18 mouse cellular contexts compared by ENCODE assay signal in the genomic region with DNA sequence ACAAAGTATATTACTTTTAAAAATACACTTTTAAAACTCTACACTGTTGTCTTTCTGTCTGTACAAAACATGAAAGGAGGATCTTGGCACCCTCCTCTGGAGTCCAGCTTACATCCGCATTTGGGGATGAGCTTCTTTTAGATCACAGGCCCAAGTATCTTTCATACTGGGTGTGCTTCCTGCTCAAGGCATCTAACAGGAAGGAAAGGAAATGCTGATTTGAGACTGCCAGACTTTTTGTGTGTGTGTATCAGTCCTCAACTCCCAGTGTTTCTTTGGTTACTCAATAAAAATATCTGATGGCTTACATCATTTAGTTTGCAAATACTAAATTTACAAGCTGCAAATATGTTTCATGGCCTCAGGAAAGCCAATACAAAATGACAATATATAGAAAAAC. TPM values are rescaled to one million over a fixed set of nuclear protein-coding genes. Genes with fewer than 3 reads are reported as not detected.
DNase-seq lines count a peak whose midpoint lies in the region; ATAC-seq and TF ChIP-seq lines count a peak whose summit lies in the region.
"Had no signal": no experiment of that assay in that cellular context is flagged by ENCODE, and none has a peak within 500 bp of the region (broad histone marks: within the 10 kb centered on the region; RNA-seq: fewer than 3 reads in every experiment).

No protein-coding gene starts in this region.

- peaks cover 23% of the 10 kb centered on the region for H3K36me3 ChIP-seq in heart, postnatal 0 days (replicated peaks; ENCODE audit: control insufficient read depth, insufficient read depth, low read length)
- H3K36me3 ChIP-seq in heart, embryonic 12.5 days = peaks cover 22% of the 10 kb centered on the region
- H3K36me3 ChIP-seq in lung, embryonic 14.5 days (ENCODE audit: insufficient read depth) = no peaks in the 10 kb centered on the region
- H3K36me3 ChIP-seq: hindbrain, embryonic 15.5 days; lung, embryonic 15.5 days had no signal

- H3K27me3 ChIP-seq in heart, postnatal 0 days (ENCODE audit: control insufficient read depth, insufficient read depth, low read length) = no peaks in the 10 kb centered on the region
- no peaks in the 10 kb centered on the region for H3K27me3 ChIP-seq in heart, embryonic 12.5 days (replicated peaks)
- no peaks in the 10 kb centered on the region for H3K27me3 ChIP-seq in lung, embryonic 14.5 days (ENCODE audit: insufficient read depth, low read length)
- H3K27me3 ChIP-seq: embryonic facial prominence, embryonic 12.5 days; heart, embryonic 15.5 days; hindbrain, embryonic 15.5 days; lung, embryonic 15.5 days had no signal

- H3K4me1 ChIP-seq in heart, postnatal 0 days (ENCODE audit: control insufficient read depth, insufficient read depth) = no peaks in the 10 kb centered on the region
- H3K4me1 ChIP-seq in heart, embryonic 12.5 days (replicated peaks) = 0 out of 2 replicates have a peak, but pooled peaks cover 5% of the 10 kb centered on the region
- no peaks in the 10 kb centered on the region for H3K4me1 ChIP-seq in lung, embryonic 14.5 days (ENCODE audit: insufficient read depth)
- H3K4me1 ChIP-seq: heart, embryonic 15.5 days; hindbrain, embryonic 15.5 days had no signal

- peak overlapping the region; percentile 15; the same call in 1 of the 2 replicates for H3K27ac ChIP-seq in heart, postnatal 0 days (ENCODE audit: low read depth)
- H3K27ac ChIP-seq in heart, embryonic 12.5 days (ENCODE audit: poor library complexity, severe bottlenecking) = no peak overlapping the region
- H3K27ac ChIP-seq in lung, embryonic 14.5 days (ENCODE audit: low read depth) = no peak overlapping the region
- H3K27ac ChIP-seq: embryonic facial prominence, embryonic 12.5 days; heart, embryonic 15.5 days; hindbrain, embryonic 15.5 days; lung, embryonic 15.5 days had no signal

- no peak overlapping the region for H3K9ac ChIP-seq in heart, postnatal 0 days (replicated peaks; ENCODE audit: low read depth, low read length)
- H3K9ac ChIP-seq in heart, embryonic 12.5 days = no peak overlapping the region
- H3K9ac ChIP-seq in lung, embryonic 14.5 days = no peak overlapping the region
- H3K9ac ChIP-seq: embryonic facial prominence, embryonic 12.5 days; forebrain, postnatal 0 days; heart, embryonic 15.5 days; hindbrain, embryonic 15.5 days; lung, embryonic 15.5 days had no signal

- ATAC-seq in heart, postnatal 0 days (ENCODE audit: insufficient read depth, low read depth) = no peak
- ATAC-seq in heart, embryonic 12.5 days (ENCODE audit: insufficient number of reproducible peaks, low FRiP score) = no peak
- ATAC-seq in lung, embryonic 14.5 days (ENCODE audit: insufficient read depth) = no peak
- ATAC-seq: forebrain, postnatal 0 days; intestine, embryonic 16.5 days had no signal

- H3K9me3 ChIP-seq in heart, postnatal 0 days (replicated peaks; ENCODE audit: control insufficient read depth, low read length) = no peaks in the 10 kb centered on the region
- H3K9me3 ChIP-seq in heart, embryonic 12.5 days (replicated peaks) = peaks cover 5% of the 10 kb centered on the region; the same call in 1 of the 2 replicates
- H3K9me3 ChIP-seq in lung, embryonic 14.5 days (ENCODE audit: low read depth, low read length) = no peaks in the 10 kb centered on the region
- H3K9me3 ChIP-seq: embryonic facial prominence, embryonic 12.5 days; heart, embryonic 15.5 days; hindbrain, embryonic 15.5 days; lung, embryonic 15.5 days had no signal

- 35% methylated on average over 1 of the region's 1 CpGs for WGBS in heart, postnatal 0 days
- 61% methylated on average over 1 of the region's 1 CpGs for WGBS in heart, embryonic 12.5 days
- WGBS in lung, embryonic 14.5 days = 61% methylated on average over 1 of the region's 1 CpGs

- TF ChIP-seq EP300 in heart, postnatal 0 days (IDR thresholded peaks at IDR 0.05; ENCODE audit: low read depth) = no peak

- no peak overlapping the region for H3K4me2 ChIP-seq in heart, postnatal 0 days (ENCODE audit: low read depth, low read length)
- no peak overlapping the region for H3K4me2 ChIP-seq in heart, embryonic 12.5 days
- no peak overlapping the region for H3K4me2 ChIP-seq in lung, embryonic 14.5 days
- H3K4me2 ChIP-seq: embryonic facial prominence, embryonic 12.5 days; heart, embryonic 15.5 days; hindbrain, embryonic 15.5 days; lung, embryonic 15.5 days had no signal

- no peak overlapping the region for H3K4me3 ChIP-seq in heart, postnatal 0 days (ENCODE audit: low read depth, low read length)
- no peak overlapping the region for H3K4me3 ChIP-seq in heart, embryonic 12.5 days
- H3K4me3 ChIP-seq in lung, embryonic 14.5 days (ENCODE audit: low read depth, low read length) = no peak overlapping the region
- H3K4me3 ChIP-seq: embryonic facial prominence, embryonic 12.5 days; heart, embryonic 15.5 days; hindbrain, embryonic 15.5 days; lung, embryonic 15.5 days had no signal

- DNase-seq in heart, postnatal 0 days (ENCODE audit: low spot score) = peak; percentile 39
- peak; percentile 33 for DNase-seq in lung, embryonic 14.5 days
- no peak for DNase-seq in lung, postnatal 14 days
- peak; percentile 11 for DNase-seq in brain, adult 2 months (ENCODE audit: low read depth, low spot score)
- peak; percentile 38 for DNase-seq in naive thymus-derived CD4-positive, alpha-beta T cell, adult 2 months (ENCODE audit: low read depth)
- no peak for DNase-seq in right cerebral cortex, postnatal 10 days (ENCODE audit: low spot score in 2 of 2)
- DNase-seq: cerebellum, adult 11-12 months; cerebellum, postnatal 36 days; forebrain, postnatal 0 days; right cerebral cortex, adult 18-20 months; spleen, adult 18-20 months; thymus, adult 2 months had no signal

- TF ChIP-seq CTCF in heart, postnatal 0 days (IDR thresholded peaks at IDR 0.05; ENCODE audit: low read depth) = no peak
- no peak for TF ChIP-seq CTCF in lung, embryonic 14.5 days (IDR thresholded peaks at IDR 0.05; ENCODE audit: low read depth)

RNA-seq across cellular contexts. Expression of a gene that starts 42.3 kb away (rescaled TPM):
- 512 and 650 TPM in 2 replicates for total RNA-seq in heart, postnatal 0 days (2014; rRNA removed; ENCODE audit: low replicate concordance)
- 336 and 367 TPM in 2 replicates for polyA plus RNA-seq in heart, postnatal 0 days (2015; fragmentation: Nextera tagmentation; extraction: Ambion mirVana)
- polyA plus RNA-seq in heart, embryonic 12.5 days (2016; fragmentation: Nextera tagmentation; extraction: Ambion mirVana) = 218 and 224 TPM in 2 replicates
- polyA plus RNA-seq in lung, embryonic 14.5 days (2014; fragmentation: Nextera tagmentation; extraction: Ambion mirVana) = 19.0 and 24.1 TPM in 2 replicates

Comparison
In these comparisons a context has a peak if more than half of its experiments do, and no peak if none do; other contexts are left out.
1. DNase-seq: peak in heart, postnatal 0 days (single experiment), lung, embryonic 14.5 days (single experiment), brain, adult 2 months (single experiment) and naive thymus-derived CD4-positive, alpha-beta T cell, adult 2 months (single experiment); none in lung, postnatal 14 days (single experiment) and right cerebral cortex, postnatal 10 days (0 of 2).